Mouse (Mus musculus) left cerebral cortex, adult 9 months (tissue): ENCODE measurements around the gene Tmem182.

Experiments
- DNase-seq, 2 experiments: peaks; one replicate each; pipeline ENCODE4 v3.0.0; 2022; ENCODE audit warnings: low spot score in 2 of 2

Tmem182 gene

DNA sequence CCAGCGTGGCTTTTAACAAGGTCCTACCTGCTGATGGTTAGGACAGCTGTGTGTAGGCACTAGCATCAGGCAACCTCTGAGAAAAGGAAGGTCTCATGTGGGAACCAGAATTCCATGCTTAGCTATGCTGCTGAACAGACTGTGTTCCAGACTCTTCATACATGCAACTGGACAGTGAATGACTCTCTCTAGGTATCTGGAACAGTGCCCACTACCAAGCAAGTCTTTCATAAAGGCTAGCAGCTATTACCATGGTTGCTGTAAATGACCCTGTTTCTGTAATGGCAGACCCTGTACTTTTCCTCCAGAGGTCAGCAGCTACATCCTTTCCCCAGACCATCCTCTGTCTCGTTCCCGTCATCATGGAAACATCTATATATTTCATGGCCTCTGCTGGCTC lies 61.7 kb downstream of the Tmem182 start:
- no peak for DNase-seq

DNA sequence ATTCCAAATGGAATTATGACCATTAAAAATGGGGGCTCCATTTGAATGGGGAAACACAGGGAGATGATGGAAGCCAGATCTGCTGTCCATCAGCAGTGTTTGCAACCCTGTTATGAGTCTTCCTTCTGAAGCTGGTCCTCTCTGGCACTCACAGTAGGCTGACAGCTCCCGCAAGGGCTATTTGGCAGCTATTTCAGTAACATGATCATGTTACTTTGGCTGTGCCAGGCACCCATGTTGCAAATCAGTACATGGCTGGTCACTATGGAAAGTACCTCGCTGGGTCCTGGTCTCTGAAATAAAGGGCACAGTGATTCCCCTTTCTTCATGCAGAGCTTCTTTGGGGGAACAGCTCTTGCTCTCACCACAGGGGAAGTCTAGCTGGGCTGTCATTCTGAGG lies 62.2 kb downstream of the Tmem182 start:
- DNase-seq, result no peak

DNA sequence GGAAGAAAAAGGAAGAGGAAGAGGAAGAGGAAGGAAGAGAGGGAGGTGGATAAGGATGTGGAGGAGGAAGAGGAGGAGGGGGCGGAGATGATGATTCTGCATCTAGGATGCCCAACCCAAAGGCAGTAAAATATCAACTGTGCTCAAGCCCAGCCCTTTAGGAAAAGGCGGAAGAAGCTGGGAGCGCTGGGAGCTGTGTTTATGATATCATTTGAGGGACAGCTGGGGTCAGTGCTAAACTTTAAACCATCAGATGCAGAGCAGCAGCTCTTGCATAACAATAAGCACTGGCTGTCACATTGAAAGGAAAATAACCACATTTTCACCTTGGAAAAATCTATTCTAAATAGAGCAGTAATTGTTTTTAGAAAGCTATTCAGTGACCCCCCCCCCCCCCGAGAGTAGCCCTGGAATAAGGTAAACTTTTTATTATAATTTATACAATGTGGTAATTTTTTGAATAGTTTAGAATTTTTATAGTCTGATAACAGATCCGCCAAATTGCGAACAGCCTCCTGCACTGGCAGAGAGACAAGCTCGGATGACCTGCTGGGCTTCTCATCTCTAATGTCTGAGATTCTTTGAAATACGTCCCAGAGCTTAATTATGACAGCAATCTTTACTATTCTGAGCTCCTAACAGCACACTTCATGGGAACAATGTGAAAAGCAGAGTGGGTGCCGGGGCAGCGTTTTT lies 68.5 kb downstream of the Tmem182 start:
- DNase-seq, result no peak

DNA sequence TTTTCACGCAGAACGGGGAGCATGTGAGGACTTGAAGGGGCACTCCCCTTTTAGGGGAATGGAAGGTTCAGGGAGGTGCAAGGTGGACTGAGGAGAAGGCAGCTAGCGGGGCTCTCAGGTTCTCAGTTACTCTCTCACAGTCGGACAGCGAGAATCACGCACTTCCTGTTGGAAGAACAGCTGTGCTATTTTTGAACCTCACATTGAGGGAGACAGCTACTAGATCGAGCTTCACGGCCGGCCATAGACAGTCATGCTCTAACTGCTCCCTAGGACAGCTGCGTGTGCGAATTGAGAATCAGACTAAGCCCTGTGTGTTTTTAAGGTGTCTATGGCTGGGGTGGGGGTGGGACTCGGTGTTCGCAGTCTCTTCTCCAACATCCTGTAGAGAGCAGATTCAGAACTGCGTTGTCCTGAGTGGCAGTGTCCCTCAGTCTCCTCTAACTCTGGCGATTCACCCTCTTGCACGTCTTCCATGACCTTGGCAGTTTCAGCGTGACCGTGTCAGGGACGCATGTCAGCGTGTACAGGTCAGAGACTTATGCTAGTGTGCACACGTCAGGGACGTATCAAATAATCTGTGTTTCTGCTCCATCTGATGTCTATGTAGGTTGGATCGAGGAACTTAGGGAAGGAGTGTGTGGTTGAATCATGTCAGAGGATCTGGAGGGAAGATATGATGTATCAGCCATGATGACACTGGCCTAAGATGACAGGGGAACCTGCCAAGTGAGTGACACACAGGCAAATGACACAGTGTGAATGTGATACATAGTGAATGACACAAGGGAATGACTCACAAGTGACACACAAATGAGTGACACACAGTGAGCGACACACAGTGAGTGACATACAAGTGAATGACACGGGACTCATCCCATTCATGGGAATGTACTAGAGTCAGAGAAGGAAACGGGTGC lies 69.3 kb downstream of the Tmem182 start:
- DNase-seq, result no peak

DNA sequence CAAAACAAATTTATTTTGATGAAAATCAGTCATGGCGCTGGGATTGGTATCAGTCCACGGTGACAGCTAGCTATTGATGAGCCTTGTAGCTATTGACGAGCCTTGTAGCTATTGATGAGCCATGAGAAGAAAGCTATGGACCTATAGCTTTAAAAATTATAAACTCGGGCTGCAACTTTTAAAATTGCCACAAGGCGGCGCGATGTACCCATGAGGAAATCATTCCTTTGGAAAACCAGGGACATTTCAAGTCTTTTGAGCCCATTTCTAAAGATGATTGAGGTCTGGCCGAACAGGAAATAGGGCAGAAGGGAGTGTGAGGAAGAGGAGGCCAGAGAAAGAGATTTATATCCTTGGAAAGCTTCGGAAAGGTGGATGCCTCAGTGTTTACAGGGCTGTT lies 73.7 kb downstream of the Tmem182 start:
- DNase-seq, result peak in 1 of 2 experiments; percentile 84

DNA sequence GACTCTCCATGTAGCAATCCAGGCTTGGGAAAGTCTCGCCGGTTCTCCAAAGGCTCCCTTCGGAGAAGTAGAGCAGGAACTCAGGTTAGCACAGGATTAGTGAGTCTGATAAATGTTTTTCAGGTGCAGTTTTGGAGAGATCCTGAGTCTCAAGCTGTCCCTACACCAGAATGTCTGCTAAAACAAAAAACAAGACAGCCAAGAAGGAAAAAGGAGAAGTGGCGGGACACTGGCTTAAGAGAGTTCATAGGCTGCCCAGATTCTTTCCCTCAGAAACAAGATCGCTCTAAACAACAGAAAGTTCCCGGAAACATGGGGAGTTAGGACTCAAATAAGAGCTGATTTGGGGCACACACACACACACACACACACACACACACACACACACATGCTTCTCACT lies 74.1 kb downstream of the Tmem182 start:
- DNase-seq, result no peak

DNA sequence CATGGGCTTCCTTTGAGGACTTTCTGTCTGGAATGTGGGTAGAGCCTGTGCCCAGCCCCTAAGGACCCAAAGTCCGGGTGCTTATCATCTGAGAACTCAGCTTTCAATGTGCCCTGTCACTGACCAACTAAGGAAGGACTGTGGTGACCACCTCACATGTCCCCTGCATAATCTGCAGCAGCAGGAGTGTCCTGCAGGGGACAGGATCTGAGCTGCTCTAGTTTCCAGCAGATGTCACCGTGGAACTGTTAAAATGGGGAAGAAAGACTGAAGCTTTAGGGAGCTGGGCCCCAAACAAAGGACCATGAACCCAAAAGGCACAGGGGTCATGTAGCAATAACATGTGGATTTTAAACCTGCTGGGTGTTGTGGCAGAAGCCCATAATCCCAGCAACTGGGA lies 75.1 kb downstream of the Tmem182 start:
- no peak for DNase-seq

DNA sequence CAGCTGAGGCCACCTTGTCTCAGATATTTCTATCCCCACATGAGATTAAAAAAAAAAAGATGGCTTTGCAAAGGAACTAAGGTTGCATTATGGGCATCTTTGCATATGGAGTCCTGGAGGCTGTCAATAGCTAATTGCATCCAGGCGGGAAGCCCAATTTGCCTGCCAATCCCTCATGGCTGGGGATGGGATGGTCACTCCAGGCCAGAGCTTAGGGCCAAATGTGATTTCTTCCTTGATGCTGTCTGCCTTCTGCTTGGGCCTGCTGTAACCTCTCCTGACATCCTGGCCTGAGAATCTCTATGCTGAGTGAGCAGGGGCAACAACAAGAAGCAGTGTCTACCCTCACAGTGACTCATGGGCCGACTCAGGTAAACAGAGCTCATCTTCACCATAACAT lies 78.5 kb downstream of the Tmem182 start:
- no peak for DNase-seq

DNA sequence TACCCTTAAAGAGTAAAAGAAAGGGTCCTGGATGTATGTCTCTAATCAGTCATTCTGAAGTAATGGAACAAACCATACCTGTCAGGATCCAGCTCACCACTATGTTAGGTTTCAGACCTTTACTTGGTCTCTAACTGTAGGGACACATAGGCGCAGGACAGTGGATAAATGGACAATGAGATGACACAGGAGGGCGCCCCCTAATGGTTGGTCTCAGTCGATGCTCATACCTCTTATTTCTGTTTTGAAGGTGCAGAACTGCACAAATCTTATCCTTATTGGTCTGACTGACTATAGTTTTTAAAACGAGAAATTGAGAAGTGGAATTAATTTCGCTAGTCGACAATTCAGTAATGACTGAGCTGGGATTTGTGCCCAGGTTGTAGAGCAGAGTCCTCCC lies 79.5 kb downstream of the Tmem182 start:
- DNase-seq, result no peak

DNA sequence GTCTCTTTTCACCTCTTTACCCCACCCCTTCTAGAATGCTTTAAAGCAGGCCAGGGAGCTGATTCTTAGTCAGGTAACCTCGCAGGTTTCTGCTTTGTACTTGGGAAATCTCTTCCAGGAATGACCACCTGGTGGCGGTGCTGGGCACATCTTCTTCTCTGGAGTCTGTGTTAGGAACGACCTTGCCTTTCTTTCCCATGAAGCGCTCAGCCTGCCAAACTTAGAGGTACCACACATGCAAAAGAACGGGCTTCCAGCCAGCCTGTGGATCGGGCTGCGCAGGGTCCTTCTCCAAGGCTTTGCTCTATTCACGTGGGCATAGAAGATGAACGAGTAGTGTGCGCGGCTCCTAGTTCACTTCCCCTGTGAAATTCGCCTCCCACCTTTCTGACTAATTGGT lies 82.3 kb downstream of the Tmem182 start:
- DNase-seq, result peak in 1 of 2 experiments; percentile 85

DNA sequence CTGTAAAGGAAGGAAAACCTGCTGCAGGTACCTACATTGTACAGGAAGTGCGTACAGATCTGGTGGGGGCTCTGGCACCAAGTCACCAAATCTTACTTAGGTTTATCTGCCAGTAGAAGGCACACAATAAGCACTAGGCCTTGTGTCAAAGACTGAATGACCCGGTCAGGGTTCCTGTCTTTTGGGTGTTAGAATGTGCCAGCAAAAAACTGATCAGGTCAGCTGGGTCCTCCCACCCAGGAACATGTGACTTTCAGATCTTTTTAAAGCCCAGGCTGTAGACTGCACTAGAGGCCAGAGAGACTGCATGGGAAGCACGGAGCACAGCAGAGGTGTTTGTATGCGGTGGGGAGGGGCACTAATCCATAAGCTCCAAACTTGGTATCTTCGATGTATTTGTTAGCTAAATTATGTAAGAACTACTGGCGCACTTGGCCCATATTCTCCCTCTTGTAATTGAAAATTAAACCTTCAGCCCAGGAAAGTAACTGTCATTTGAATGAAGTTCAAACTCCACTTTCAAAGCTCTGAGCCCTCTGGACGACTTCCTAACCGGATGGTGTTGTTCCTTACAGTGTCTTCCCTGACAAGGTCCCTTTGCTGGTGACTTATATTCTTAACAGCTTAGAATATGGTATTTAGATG lies 83.1 kb downstream of the Tmem182 start:
- DNase-seq, result no peak

DNA sequence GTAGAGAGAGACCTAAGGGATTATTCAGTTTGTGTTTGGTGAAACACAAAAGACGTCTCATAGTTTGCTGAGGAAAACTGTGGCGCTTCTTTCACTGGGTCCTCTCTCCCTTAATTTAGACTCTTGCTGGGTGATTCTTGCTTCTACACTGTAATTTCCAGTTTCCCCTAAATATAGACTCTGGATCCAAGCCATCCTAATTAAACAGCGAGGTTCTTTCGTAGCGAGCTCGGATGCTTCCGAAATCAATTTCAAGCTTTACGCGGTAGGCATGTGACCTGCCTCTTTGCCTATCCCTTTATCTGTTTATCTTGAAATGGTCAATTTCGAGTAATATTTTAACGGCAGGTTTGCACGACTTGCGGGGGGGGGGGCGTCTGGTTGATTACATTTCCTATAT lies 84.2 kb downstream of the Tmem182 start:
- no peak for DNase-seq

DNA sequence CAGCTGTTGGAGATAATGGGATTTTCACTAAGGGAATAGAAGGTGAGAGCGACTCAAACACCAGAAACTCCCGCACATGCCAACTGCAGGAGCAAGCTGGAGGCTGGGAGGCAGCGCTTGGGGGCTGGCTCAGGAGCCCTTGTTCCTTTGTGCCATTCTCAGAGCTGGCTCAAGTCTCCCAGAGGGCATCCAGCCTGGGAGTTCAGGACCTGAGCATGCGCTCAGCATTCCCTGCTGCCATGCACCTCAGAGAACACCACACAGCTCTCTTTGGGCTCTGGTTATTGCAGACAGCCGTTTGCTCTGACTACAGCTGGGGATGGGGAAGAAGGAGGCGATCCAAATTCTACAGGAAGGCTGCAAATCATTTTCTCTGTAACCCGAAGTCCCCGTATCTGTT lies 84.8 kb downstream of the Tmem182 start:
- no peak for DNase-seq

DNA sequence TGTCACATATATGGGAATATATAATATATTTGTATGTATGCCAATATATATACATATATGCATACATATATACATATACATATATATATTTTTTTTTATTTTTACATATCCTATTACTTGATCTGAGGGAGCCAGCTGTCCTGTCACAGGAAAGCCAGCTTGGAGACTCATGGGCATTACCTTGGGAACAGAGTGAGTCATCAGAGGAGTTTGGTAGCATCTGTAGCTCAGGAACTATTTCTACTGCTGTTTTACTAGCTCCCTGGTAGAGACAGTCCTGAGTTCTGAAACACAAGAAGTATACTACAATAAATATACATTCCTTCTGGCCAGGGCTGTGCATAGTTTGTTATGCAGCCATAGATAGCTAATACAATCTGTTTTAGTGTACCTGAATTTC lies 98.3 kb downstream of the Tmem182 start:
- DNase-seq, result no peak
